Mouse (Mus musculus) midbrain, embryonic 16.5 days (tissue): Measurements from ENCODE around the gene Snx5. TPM values are rescaled to one million over a fixed set of nuclear protein-coding genes. Genes with fewer than 3 reads are reported as not detected.
A peak's percentile ranks its signal among the peaks of the same experiment; 100 is the strongest.

ENCODE experiments used
- ATAC-seq: fragments of 200-750 bp; cut with Nextera tagmentation; 2 replicates; pipeline ENCODE4 v1.8.0; 2017; ENCODE audit warnings: moderate TSS enrichment
- H3K27ac ChIP-seq: fragments of 300-500 bp; sonication (generic); 2 replicates; pipeline ENCODE4 v1.5.1; 2014; ENCODE audit warnings: mild to moderate bottlenecking, low read length, mixed read lengths
- H3K27me3 ChIP-seq: fragments of 300-500 bp; sonication (generic); 2 replicates; pipeline ENCODE4 v1.6.1; 2014; ENCODE audit warnings: low read depth, low read length, mixed read lengths; ENCODE audit not compliant: control insufficient read depth, insufficient read depth
- H3K36me3 ChIP-seq: fragments of 300-500 bp; sonication (generic); 2 replicates; pipeline ENCODE4 v1.6.1; 2014; ENCODE audit warnings: mild to moderate bottlenecking, low read length, moderate library complexity, mixed read lengths; ENCODE audit not compliant: control insufficient read depth, insufficient read depth
- H3K4me1 ChIP-seq: fragments of 300-500 bp; sonication (generic); 2 replicates; pipeline ENCODE4 v1.6.1; 2014; ENCODE audit warnings: mild to moderate bottlenecking, low read length, mixed read lengths; ENCODE audit not compliant: control insufficient read depth, insufficient read depth
- H3K4me2 ChIP-seq: fragments of 300-500 bp; sonication (generic); 2 replicates; pipeline ENCODE4 v1.6.1; 2014; ENCODE audit warnings: mild to moderate bottlenecking, low read length, mixed read lengths
- H3K4me3 ChIP-seq: fragments of 300-500 bp; sonication (generic); 2 replicates; pipeline ENCODE4 v1.5.1; 2014; ENCODE audit warnings: low read depth, mild to moderate bottlenecking, low read length, moderate library complexity, mixed read lengths
- H3K9ac ChIP-seq: fragments of 300-500 bp; sonication (generic); 2 replicates; pipeline ENCODE4 v1.6.1; 2014; ENCODE audit warnings: low read depth, low read length, mixed read lengths
- H3K9me3 ChIP-seq: fragments of 300-500 bp; sonication (generic); replicated peaks from 2 replicates; pipeline ENCODE4 v1.6.1; 2014; ENCODE audit warnings: mild to moderate bottlenecking, low read length, mixed read lengths; ENCODE audit not compliant: control insufficient read depth, poor library complexity, severe bottlenecking
- WGBS: fragments of 180-500 bp; shearing (Covaris S2); extraction: QIAGEN DNeasy Blood & Tissue Kit; methylation state at CpG from one replicate; pipeline ENCODE4 v1.1.7; 2014; 5-methylcytosine and 5-hydroxymethylcytosine counted together
- polyA plus RNA-seq: library from polyadenylated mRNA; unstranded; fragments of >200 nt; fragmentation: Nextera tagmentation; extraction: Ambion mirVana; gene quantifications from 2 replicates; pipeline ENCODE4 v1.2.1, GENCODE M21; 2015

Snx5 gene
- polyA plus RNA-seq, result 63.9 and 66.7 TPM in 2 replicates

GRCm38 (mm10) chr2:144270507-144271420, at the start of gene Snx5, which contains the start of gene Mgme1:
Gene Snx5 (minus strand): TSS chr2:144270906.
Gene Mgme1 (plus strand): TSS chr2:144270663.
- ATAC-seq, result peak; percentile 98
- Histone ChIP-seq H3K27me3 (no peaks in the 10 kb centered on the region), H3K9me3 (no peaks in the 10 kb centered on the region), H3K4me1 (peaks cover 33% of the 10 kb centered on the region), H3K4me2 (peak within 1 kb of the TSS; percentile 84), H3K27ac (peak within 1 kb of the TSS; percentile 94), H3K9ac (peak within 1 kb of the TSS; percentile 98), H3K4me3 (peak within 1 kb of the TSS; percentile 98), H3K36me3 (no peaks in the 10 kb centered on the region)
- WGBS, result under 1% methylated on average over 90 of the region's 93 CpGs

DNA sequence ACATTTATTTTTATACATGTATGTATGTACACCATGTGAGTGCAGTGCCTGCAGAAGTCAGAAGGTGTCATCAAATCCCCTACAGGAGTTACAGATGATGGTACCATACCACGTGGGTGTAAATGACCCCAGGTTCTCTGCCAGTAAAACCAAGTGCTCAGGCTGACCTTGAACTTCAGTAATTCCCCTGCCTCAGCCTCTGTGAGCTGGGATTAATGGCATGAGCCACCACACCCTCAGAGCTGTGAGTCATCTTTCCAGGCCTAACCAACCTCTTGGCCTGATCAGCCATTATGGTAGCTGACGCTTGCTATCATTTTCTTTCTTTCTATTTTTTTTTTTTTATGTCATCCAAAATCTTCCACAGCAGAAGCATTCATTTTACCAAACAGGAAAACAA, 40.7 kb upstream of the Snx5 start:
- no peaks in the 10 kb centered on the region for H3K4me1 ChIP-seq
- 94% methylated on average over 2 of the region's 2 CpGs for WGBS
- no peaks in the 10 kb centered on the region for H3K9me3 ChIP-seq
- H3K27ac ChIP-seq, result no peak overlapping the region
- H3K4me3 ChIP-seq, result no peak overlapping the region
- H3K9ac ChIP-seq, result no peak overlapping the region
- no peaks in the 10 kb centered on the region for H3K36me3 ChIP-seq
- no peak overlapping the region for H3K4me2 ChIP-seq
- no peak for ATAC-seq
- H3K27me3 ChIP-seq, result no peaks in the 10 kb centered on the region

DNA sequence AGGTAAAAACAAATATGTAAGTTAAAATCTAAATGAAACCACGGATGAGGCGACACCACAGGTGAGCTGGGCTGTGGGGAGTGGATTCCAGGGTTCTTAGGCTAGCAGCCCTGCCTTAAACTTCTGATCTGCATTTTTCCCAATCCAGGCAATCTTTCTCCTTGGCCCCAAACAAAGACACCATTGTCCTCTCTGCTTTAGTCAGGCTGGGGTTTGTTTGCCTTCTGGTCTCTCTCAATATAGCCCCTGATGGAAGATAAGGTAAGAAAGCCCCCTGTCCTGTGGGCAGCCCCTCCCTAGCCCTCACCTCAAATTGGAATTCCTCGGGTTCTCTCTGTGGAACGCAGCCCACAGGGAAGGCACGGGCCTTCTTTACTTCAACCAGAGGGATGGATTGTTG, 39.6 kb upstream of the Snx5 start:
- no peaks in the 10 kb centered on the region for H3K4me1 ChIP-seq
- no peak for ATAC-seq
- no peaks in the 10 kb centered on the region for H3K36me3 ChIP-seq
- H3K9ac ChIP-seq, result no peak overlapping the region
- H3K9me3 ChIP-seq, result no peaks in the 10 kb centered on the region
- H3K27ac ChIP-seq, result no peak overlapping the region
- no peak overlapping the region for H3K4me2 ChIP-seq
- WGBS, result 19% methylated on average over 5 of the region's 5 CpGs
- no peaks in the 10 kb centered on the region for H3K27me3 ChIP-seq
- no peak overlapping the region for H3K4me3 ChIP-seq

GRCm38 (mm10) chr2:144308561-144308960, 37.9 kb upstream of the Snx5 start:
- no peak overlapping the region for H3K27ac ChIP-seq
- 59% methylated on average over 8 of the region's 8 CpGs for WGBS
- H3K36me3 ChIP-seq, result no peaks in the 10 kb centered on the region
- H3K27me3 ChIP-seq, result no peaks in the 10 kb centered on the region
- no peaks in the 10 kb centered on the region for H3K9me3 ChIP-seq
- H3K4me2 ChIP-seq, result no peak overlapping the region
- no peak overlapping the region for H3K4me3 ChIP-seq
- no peak for ATAC-seq
- H3K4me1 ChIP-seq, result no peaks in the 10 kb centered on the region
- no peak overlapping the region for H3K9ac ChIP-seq

DNA sequence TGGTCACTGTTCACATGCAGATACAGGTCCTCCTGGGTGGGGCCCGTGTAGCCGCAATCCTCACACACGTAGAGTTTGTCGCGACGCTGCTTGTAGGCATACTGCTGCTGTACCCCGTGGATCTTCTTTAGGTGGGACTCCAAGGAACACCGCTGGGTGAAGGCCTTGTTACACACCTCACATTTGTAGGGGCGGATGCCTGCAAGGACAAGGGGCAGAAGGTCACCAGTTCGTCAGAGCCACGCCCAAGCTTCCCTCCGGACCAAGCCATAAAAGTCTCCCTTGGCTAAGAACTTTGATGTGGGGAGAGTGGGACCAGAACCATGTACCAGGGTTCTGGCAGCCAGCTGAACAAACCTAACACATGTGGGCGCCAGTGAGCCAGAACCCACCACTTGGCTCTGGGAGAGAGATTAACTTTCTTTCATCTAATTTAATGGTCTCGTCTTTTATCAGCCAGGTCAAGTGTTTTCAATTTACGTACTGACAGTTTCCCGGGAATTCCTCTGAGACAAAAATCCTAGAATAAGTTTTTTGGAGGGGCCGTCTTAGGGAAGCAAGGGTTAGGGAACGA, 35.1 kb upstream of the Snx5 start:
- Histone ChIP-seq H3K27me3 (no peaks in the 10 kb centered on the region), H3K4me2 (no peak overlapping the region), H3K4me3 (no peak overlapping the region), H3K9ac (no peak overlapping the region), H3K27ac (no peak overlapping the region), H3K4me1 (no peaks in the 10 kb centered on the region), H3K36me3 (no peaks in the 10 kb centered on the region), H3K9me3 (no peaks in the 10 kb centered on the region)
- no peak for ATAC-seq
- 69% methylated on average over 18 of the region's 18 CpGs for WGBS

GRCm38 (mm10) chr2:144301101-144301500, 30.4 kb upstream of the Snx5 start:
- H3K4me1 ChIP-seq, result no peaks in the 10 kb centered on the region
- H3K27ac ChIP-seq, result no peak overlapping the region
- H3K27me3 ChIP-seq, result no peaks in the 10 kb centered on the region
- no peak overlapping the region for H3K4me2 ChIP-seq
- H3K9ac ChIP-seq, result no peak overlapping the region
- ATAC-seq, result no peak
- no peak overlapping the region for H3K4me3 ChIP-seq
- 95% methylated on average over 11 of the region's 11 CpGs for WGBS
- no peaks in the 10 kb centered on the region for H3K9me3 ChIP-seq
- H3K36me3 ChIP-seq, result no peaks in the 10 kb centered on the region

GRCm38 (mm10) chr2:144299749-144300669, 29.3 kb upstream of the Snx5 start:
- WGBS, result 83% methylated on average over 9 of the region's 9 CpGs
- Histone ChIP-seq H3K27ac (no peak overlapping the region), H3K36me3 (no peaks in the 10 kb centered on the region), H3K4me1 (no peaks in the 10 kb centered on the region), H3K4me3 (no peak overlapping the region), H3K4me2 (no peak overlapping the region), H3K9ac (no peak overlapping the region), H3K9me3 (no peaks in the 10 kb centered on the region), H3K27me3 (no peaks in the 10 kb centered on the region)
- ATAC-seq, result no peak

- ATAC-seq, result no peak
- no peaks in the 10 kb centered on the region for H3K27me3 ChIP-seq
- H3K4me2 ChIP-seq, result no peak overlapping the region
- no peaks in the 10 kb centered on the region for H3K4me1 ChIP-seq
- no peak overlapping the region for H3K27ac ChIP-seq
- H3K9ac ChIP-seq, result no peak overlapping the region
- 81% methylated on average over 9 of the region's 9 CpGs for WGBS
- no peaks in the 10 kb centered on the region for H3K36me3 ChIP-seq
- no peak overlapping the region for H3K4me3 ChIP-seq
- no peaks in the 10 kb centered on the region for H3K9me3 ChIP-seq
Measured at GRCm38 (mm10) chr2:144295145-144295735, 24.5 kb upstream of the Snx5 start.
